In genomic region chr10:18688234-18688633, GRCm38 (mm10) we compare ENCODE assay signal across 10 mouse cellular contexts. TPM values are rescaled to one million over a fixed set of nuclear protein-coding genes. Genes with fewer than 3 reads are reported as not detected.
DNase-seq lines count a peak whose midpoint lies in the region; ATAC-seq lines count a peak whose summit lies in the region.
"Had no signal": no experiment of that assay in that cellular context is flagged by ENCODE, and none has a peak within 500 bp of the region (broad histone marks: within the 10 kb centered on the region; RNA-seq: fewer than 3 reads in every experiment).

No protein-coding gene starts in this region.

- no peak overlapping the region for H3K27ac ChIP-seq in kidney, embryonic 16.5 days (ENCODE audit: low read length)
- H3K27ac ChIP-seq: limb, embryonic 13.5 days; neural tube, embryonic 12.5 days had no signal

- 37% methylated on average over 2 of the region's 2 CpGs for WGBS in kidney, embryonic 16.5 days

- no peak overlapping the region for H3K4me3 ChIP-seq in kidney, embryonic 16.5 days (ENCODE audit: low read length)
- H3K4me3 ChIP-seq: limb, embryonic 13.5 days; neural tube, embryonic 12.5 days had no signal

- no peak overlapping the region for H3K4me2 ChIP-seq in kidney, embryonic 16.5 days (replicated peaks; ENCODE audit: low read depth, low read length)
- H3K4me2 ChIP-seq: limb, embryonic 13.5 days; neural tube, embryonic 12.5 days had no signal

- H3K9ac ChIP-seq in kidney, embryonic 16.5 days (replicated peaks; ENCODE audit: low read length), result no peak overlapping the region
- H3K9ac ChIP-seq: limb, embryonic 13.5 days; neural tube, embryonic 12.5 days had no signal

- no peaks in the 10 kb centered on the region for H3K27me3 ChIP-seq in kidney, embryonic 16.5 days (ENCODE audit: insufficient read depth, low read length)
- H3K27me3 ChIP-seq: limb, embryonic 13.5 days; neural tube, embryonic 12.5 days had no signal

- intact Hi-C loops in heart, postnatal 36 days (cut with DNase I), result no loop called here

- peak; percentile 8 to 79 for DNase-seq in adrenal gland, adult (ENCODE audit: inconsistent age in 2 of 2, low spot score in 1 of 2)
- no peak for DNase-seq in adrenal gland, postnatal 4 days (ENCODE audit: low spot score in 2 of 2)
- peak; percentile 48 for DNase-seq in kidney, adult 18-20 months
- peak; percentile 12 for DNase-seq in NIH3T3 (ENCODE audit: low read depth)
- DNase-seq in heart, postnatal 36 days, result peak; percentile 5 to 6
- no peak for DNase-seq in T-cell, adult 2 months (ENCODE audit: low spot score)
- no peak for DNase-seq in gastrocnemius, postnatal 10 days

- no peaks in the 10 kb centered on the region for H3K9me3 ChIP-seq in kidney, embryonic 16.5 days (ENCODE audit: low read length)
- H3K9me3 ChIP-seq: limb, embryonic 13.5 days; neural tube, embryonic 12.5 days had no signal

- ATAC-seq in kidney, embryonic 16.5 days (ENCODE audit: low FRiP score, low TSS enrichment), result no peak

- no peaks in the 10 kb centered on the region for H3K36me3 ChIP-seq in kidney, embryonic 16.5 days (ENCODE audit: insufficient read depth, low read length)
- H3K36me3 ChIP-seq: limb, embryonic 13.5 days; neural tube, embryonic 12.5 days had no signal

- no peaks in the 10 kb centered on the region for H3K4me1 ChIP-seq in kidney, embryonic 16.5 days (ENCODE audit: insufficient read depth, low read length)
- H3K4me1 ChIP-seq: neural tube, embryonic 12.5 days had no signal

RNA-seq across cellular contexts. Expression of gene Arfgef3, which starts 55.5 kb away (rescaled TPM):
- total RNA-seq in adrenal gland, postnatal 4 days (2021), result 10 to 100 TPM in 1 of 2 experiments, 1 to 10 TPM in 1; 8.5 to 11.5 TPM
- polyA plus RNA-seq in kidney, embryonic 16.5 days (2015; fragmentation: Nextera tagmentation; extraction: Ambion mirVana), result 1.6 TPM in 2 replicates
- under 1 TPM; 0.22 to 0.33 TPM for total RNA-seq in heart, postnatal 36 days (2021)
- 1 to 10 TPM; 1.7 to 2.3 TPM for total RNA-seq in gastrocnemius, postnatal 10 days (2021)

Comparison
In these comparisons a context has a peak if more than half of its experiments do, and no peak if none do; other contexts are left out.
1. DNase-seq: peak in adrenal gland, adult (2 of 2), kidney, adult 18-20 months (single experiment), NIH3T3 (single experiment) and heart, postnatal 36 days (2 of 2); none in adrenal gland, postnatal 4 days (0 of 2), T-cell, adult 2 months (single experiment) and gastrocnemius, postnatal 10 days (single experiment).